Mouse (Mus musculus) neutrophil, adult 5-6 weeks (primary cell): ENCODE data around the gene Gpr146. TPM values are rescaled to one million over a fixed set of nuclear protein-coding genes. Genes with fewer than 3 reads are reported as not detected.

Experiments used
- ATAC-seq: fragments of 151-379, 151-347 bp; 2 replicates; pipeline ENCODE4 v1.8.0; 2017; ENCODE audit warnings: mild to moderate bottlenecking, moderate TSS enrichment; ENCODE audit not compliant: insufficient number of reproducible peaks, poor library complexity, low FRiP score, severe bottlenecking; ENCODE audit errors: extremely low read depth
- total RNA-seq: library from RNA; stranded (forward); fragments of 200-1000 nt; gene quantifications from 2 replicates; pipeline ENCODE4 v1.2.3, GENCODE M21; 2017

Gene Gpr146
- total RNA-seq, 1 experiment from 2014 or later, result 45.5 TPM

DNA sequence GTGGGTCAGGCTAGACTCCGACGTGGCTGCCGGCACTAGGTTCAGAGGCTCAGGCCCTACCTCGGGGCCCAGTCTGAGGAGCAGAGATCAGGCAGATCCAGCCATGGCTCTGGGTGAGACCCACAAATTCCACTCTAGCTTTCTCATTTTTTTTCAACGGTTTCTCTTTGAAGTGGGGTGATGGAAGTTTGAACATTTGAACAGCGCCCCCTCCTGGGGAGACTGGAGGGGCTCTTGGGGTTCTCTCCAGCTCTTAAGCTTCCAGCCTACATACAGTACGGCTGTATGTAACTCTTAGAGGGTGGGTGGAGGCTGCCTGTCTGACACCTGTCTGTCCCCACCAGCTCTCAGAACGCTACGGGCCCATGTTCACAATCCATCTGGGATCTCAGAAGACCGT is 24.0 kb upstream of the Gpr146 start:
- ATAC-seq, result no peak

DNA sequence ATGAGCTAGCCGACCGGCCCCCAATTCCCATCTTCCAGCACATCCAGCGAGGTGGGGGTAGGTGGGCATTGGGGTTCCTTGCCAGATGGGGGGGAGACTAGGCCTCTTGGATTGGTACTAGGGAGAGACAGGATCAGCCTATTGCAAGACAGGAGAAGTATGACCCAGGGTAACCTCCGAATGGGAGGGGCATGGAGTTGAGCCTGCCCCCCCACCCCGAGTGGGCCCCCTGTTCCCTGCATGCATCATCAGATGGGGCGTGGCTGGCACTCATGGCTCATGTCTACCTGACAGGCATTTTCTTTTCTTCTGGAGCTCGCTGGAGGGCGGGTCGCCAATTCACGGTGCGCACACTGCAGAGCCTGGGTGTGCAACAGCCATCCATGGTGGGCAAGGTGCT is 23.6 kb upstream of the Gpr146 start:
- no peak for ATAC-seq

DNA sequence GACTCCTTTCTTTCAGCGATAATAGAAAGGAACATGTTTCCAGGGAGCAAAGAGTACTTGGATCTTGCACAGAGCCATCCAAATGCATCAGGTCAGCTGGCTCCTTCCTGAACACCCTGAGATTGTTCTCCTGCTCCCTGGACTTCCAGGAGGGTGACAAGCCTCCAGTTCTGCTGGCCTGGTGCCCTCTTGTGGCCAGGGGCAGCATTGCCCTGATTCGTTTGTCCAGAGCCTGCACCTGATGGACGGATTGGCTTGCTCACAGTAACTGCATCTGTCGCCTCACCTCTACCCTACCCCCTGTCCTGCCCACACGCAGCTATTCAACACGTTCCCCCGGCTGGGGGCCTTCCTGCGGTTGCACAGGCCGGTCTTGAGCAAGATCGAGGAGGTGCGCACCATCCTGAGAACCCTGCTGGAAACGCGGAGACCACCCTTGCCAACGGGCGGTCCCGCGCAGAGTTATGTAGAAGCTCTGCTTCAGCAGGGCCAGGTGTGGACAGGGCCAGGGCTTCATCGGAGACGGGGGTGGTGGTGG is 22.2 kb upstream of the Gpr146 start:
- peak; percentile 45; the same call in 1 of the 2 replicates for ATAC-seq

DNA sequence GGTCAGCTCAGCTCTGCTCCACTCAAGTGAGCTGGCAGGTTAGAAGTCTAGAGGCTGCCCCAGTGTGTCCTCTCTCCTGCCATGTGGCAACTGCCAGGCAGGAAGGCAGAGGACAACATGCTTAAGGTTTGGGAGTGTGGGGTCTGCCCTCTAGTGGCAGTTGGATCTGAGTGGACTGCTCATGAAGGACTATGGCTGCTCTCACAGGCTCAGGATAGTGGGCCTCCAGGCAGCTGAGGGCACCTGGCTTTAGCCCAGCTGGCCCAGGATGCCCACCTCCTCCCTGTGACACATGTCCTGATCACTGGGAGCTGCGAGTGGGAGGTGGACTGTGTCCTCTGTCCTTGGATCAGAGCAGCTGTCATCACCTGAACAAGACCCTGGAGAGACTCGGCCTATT is 18.8 kb upstream of the Gpr146 start:
- ATAC-seq, result peak; percentile 20; the same call in 1 of the 2 replicates

DNA sequence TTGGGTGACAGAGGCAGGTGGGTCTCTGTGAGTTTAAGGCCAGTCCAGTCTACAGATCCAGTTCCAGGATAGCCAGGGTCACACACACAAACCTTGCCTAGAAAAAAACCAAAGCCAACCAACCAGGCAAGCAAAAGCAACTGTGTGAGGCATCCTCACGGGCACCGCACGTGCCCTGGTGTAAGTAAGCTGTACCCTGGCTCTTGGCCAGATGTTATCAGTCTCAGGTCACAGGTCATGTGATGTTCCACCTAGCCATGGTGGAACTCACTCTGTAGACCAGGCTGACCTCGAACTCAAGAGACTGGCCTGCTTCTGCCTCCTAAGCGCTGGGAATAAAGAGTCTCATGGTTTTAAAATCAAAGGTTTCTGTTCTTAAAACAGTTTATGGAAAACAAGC is 18.3 kb upstream of the Gpr146 start:
- ATAC-seq, result no peak

DNA sequence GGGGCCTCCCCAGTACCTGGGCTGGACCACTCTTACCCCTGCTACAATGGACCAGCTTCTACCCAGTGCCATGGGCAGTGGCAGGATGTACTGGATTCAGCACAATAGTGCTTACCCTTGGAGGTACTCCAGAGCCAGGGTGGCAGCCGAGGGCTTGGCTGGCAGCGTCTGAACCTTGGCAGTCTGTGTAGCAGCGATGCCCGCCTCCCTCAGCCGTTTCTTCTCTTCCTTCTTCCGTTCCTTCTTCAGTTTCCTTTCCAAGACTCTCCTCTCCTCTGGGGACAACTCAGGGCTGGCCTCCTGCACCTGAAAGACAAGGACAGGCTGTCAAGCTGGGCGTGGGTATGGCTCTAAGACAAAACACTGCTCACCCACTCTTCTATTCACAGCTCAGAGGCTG is 13.6 kb upstream of the Gpr146 start:
- ATAC-seq, result no peak

DNA sequence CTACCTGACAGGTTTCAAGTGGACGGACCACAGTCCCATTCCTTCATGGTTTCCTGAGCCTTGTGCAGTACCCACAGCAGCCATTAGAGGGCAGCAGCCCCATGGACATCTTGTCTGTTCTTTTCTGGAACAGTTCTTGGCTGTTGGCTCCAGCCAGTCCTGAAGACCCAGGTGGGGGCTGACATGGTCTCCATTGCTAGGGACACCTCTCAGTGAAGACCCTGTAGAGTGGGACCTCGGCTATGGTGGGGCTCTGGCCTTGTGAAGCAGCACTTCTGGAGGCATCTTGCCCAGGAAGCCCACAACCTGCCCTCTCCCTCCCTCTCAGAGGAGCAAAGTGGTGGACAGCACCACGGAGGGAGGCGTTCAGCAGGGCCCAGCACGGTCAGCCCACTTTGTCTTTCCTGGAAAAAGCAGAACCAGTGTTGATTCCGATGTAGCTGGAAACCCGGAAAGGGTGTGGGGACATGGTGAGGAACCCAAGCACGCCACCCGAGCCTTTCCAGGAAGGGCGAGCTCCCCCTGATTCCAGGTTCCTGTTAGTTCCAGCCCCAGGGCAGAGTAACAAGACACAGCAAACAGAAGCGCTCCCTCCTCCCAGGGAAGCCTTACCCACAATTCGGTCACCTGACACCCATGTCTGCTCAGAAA is 13.1 kb upstream of the Gpr146 start:
- peak; percentile 62 for ATAC-seq

DNA sequence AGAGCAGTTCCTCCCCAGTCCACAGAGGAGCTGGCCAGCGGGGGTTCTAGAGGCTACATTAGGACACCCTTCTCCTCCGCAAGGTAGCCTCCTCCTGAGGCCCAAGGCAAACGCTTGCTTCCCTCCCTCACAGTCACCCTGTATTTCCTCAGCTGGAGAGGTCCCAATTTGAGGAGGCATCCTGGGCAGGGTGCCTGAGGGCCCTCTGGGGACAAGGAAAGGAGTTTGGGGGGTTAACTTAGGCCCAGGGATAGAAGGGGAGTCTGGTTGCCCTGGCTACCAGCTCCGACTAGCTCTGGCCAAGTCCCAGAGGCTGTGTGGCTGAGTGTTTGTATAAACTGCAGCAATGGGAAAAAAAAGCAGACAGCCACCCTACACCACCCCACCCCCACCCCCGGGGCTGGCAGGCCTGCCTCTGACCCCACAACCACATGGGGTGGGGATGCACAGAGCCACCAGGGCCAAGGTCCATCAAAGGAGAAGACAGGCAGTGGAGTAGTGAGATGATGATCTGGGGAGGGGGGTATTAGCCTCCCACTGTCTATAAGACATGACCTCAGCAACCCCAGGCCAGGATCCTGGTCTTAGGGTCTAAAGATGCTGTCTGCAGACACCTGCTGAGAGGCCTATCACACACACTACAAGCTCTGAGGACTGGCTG is 12.5 kb upstream of the Gpr146 start:
- no peak for ATAC-seq

DNA sequence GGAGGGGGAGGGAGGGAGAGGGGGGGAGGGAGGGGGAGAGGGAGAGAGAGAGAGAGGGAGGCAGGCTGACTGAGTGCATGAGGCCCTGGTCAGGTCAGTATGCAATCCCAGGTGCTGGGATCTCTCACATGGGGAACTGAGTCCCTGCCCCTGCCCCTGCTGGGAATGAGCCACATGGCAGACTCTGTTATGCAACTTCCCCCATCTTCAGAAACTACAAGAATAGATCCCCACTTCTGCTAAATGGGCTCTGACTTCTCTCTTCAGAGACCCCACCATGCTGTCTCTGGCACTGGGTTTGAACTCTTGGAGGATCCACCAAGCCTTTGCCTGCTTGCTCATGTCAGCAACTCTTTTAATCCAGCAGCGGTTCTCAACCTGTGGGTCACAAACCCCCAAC is 11.7 kb upstream of the Gpr146 start:
- ATAC-seq, result peak; percentile 47

DNA sequence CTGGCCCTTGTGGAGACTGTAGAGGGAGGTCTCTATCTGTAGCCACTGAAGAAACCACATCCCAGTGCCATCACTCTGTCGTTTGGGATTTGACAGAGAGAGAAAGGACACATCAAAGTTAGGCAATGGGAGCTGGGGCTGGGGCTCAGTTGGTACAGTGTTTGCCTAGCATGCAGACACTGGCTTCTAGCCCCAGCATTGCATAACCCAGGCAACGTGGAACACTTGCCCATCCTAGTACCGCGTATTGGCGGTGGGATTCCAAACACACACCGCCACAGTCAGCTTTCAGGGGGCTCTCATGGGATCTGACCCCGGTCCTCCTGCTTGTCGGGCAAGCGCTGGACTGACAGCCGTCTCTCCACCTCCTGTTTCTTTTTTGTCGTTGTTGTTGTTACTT is 11.0 kb upstream of the Gpr146 start:
- no peak for ATAC-seq

DNA sequence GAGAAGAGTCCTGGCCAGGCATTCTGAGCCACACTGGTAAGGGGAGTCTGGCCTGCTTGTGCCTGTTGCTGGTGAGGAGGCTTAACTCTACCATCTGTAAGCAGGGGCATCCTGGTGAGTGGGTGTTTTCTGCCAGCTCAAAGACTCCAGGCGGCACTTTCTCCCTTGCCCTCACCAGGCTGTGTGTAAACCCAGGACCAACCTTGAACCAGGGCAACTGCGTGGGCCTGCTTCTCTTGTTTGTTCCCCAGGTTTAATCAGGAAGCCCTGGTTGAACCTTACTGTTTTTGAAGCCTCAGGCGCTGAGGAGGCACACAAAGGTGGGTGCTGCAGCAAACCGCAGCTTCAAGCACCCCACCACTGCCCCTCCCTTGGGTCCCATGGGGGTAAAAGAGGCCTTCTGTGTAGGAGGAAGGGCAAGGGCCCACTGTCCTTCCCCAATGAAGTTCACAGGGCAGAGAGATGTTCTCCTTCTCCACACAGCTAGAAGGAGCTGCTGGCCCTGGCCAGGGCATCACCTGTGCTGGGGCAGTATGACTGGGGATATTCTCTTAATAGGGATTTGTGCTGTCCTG is 9.5 kb upstream of the Gpr146 start:
- ATAC-seq, result peak; percentile 27; the same call in 1 of the 2 replicates

DNA sequence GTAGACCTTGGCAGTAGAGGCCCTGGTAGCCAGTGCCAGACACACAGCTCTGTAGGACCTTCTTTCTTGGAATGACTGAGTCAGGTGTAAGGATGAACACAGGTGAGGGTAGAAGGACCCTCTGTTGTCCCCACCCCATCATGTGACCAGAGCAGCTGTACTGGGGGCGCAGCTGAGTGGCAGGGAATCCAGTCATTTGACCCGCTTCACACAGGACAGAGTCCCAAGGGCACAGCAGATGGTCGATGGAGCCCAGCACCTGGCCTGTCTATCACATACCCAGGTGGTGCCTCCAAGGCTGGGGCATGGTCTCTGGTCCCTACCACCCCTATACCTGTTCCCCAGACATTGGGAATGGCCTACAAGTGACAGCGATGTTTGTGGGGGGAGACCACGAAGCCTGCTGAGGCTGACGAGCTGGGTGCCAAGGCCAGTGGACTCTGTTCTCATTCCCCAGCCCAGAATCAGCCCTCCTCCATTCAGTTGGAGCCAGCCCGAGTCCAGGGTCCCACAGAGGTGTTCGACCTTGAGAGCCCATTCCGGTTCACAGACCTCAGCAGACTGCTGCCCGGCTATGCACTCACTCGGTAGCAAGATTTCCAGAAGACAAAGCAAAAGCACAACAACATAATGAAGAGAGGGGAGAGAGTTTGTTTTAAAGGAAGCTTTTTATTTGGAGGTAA is 8.7 kb upstream of the Gpr146 start:
- no peak for ATAC-seq

DNA sequence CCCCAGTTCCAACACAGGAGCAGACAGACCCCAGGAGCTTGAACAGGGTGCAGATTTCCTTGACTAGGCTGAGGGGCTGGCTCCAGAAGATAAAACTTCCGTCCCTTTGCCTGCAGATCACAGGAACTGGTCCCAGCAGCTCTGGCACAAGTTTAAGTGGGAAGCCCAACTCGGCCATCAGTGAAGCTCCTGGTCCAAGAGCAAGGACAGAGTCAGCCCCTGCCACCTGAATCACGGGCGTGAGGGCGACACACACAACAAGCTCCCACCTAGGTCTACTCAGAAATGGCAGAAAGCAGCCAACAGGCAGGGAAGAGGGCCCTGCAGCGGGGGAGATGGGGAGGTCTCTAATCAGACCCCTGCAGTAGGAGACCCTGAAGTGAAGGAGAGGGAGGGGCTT is 7.2 kb upstream of the Gpr146 start:
- no peak for ATAC-seq

DNA sequence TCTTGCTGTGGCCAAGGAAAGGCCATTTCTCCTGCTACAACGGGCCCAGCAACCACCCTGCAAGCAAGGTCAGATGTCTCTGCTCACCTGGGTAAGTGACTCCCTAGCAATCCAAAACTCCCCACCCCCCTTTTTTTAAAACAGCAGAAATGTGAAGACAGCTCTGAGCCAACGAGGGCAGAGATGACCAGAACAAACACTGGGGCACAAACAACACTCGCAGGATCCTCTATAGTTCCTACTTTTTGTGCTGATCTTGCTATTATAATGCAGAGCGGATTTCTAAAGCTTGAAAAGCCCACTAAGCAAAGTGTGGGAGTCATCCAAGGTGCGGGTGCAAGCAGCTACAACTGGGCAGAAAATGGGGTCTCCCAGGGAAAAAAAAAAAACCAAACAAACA is 6.4 kb upstream of the Gpr146 start:
- no peak for ATAC-seq

DNA sequence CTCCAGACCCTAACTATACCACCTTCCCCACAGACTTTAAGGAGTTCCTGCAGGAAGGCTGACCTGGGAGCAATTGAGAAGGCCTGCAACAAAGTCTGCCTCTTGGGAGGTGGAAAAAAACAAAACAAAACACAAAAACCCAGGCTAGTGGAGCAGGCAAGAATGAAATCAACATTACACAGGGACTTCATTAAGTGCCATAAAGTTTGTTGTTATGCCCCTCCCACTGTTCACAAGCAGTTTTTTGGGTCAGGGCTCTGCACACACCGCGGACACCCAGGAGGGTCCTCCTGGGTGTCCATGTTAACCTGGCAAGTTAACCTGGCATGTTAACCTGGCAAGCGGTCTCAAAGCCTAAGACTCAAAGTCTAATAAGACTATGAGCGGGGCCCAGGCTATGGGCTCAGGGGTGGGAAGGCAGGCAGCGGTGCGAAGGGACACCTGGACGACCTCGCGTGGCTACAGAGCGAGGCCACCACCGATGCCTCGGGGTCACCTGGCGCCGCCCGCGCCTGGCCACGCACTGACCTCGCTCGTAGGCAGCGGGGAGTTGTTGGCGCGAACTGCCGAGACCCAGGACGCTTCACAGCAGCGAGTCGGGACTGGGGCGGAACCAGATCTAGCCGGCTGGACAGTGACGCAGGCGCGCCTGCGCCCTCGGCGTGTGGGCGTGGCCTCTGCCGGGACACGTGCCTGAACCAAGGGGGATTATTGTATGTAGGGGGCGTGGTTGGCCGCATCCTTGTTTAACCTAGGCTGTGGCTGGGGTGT is 5.7 kb upstream of the Gpr146 start:
- peak; percentile 68 for ATAC-seq

DNA sequence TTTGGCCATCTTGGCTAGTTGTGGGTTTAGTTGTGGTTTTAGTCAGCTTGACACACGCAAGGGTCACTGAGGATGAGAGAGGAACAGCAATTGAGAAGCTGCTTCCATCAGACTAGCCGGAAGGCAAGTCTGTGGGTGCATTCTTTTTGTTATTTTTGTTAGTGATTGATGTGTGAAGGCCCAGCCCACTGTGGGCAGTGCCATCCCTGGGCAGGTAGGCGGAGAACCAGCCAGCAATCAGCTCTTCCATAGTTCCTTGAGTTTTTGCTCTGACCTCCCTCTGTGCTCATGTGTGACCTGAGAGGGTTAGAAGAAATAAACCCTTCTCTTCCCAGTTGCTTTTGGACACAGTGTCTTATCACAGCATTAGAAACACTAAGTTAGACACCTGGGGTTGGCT is 4.4 kb upstream of the Gpr146 start:
- no peak for ATAC-seq

DNA sequence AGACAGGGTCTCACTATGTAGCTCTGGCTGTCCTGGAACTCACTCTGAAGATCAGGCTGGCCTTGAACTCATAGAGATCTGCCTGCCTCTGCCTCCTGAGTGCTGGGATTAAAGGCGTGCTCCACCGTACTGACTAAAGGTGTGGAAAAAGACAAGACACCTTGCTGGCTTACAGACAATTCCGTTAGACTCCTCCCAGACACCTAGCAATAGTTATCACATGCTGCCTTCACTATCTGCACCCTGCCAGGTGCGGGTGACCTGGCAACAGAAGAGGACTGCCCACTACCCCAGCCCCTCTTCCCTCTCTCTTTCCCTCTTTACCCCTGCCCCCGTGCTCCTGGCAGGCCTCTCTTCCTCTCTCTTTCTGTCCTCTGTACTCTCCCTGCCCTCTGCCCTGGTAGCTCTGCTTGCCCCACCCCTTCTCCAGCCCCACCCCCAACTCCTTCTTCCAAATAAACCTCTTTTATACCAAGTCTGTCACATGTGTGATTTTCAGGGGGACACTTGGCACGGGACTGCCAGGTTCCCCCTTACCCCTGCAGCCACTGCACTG is 3.5 kb upstream of the Gpr146 start:
- ATAC-seq, result no peak

DNA sequence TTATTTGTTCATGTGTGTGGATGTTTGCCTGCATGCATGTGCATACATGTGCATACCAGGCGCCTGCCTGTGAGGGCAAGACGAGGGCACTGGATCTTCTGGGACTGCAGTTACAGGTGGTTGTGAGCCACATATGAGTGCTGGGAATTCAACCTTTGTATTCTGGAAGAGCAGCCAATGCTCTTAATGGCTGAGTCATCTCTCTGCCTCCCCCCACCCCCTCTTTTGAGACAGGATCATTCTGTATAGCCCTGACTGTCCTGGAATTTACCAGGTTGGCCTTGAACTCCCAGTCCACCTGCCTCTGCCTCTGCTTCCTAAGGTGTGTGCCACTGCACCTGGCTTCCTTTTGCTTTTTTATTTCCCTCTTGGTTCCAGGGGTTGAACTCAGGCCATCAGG is 2.7 kb upstream of the Gpr146 start:
- no peak for ATAC-seq

DNA sequence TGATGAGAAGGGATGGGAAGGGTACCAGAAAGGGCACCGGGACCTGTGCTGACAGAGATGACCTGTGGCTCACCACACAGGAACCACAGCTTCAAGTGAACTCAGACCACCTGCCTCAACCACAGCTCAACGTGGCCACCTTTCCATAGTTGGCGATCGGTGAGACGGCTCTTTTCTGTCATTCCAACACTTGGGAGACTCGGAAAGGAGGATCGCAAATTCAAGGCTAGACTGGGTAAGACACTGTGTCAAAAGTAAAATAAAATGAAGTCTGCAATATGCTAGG is 717 bp downstream of the Gpr146 start:
- ATAC-seq, result no peak
